Mouse (Mus musculus) intestine, embryonic 15.5 days (tissue): Measurements from ENCODE around the gene Ppfia1. TPM values are rescaled to one million over a fixed set of nuclear protein-coding genes. Genes with fewer than 3 reads are reported as not detected.

ENCODE experiments used
- ATAC-seq: fragments of 200-750 bp; cut with Nextera tagmentation; 2 replicates; pipeline ENCODE4 v1.8.0; 2017; ENCODE audit warnings: moderate TSS enrichment, moderate library complexity
- H3K27ac ChIP-seq: fragments of 300-500 bp; sonication (generic); 2 replicates; pipeline ENCODE4 v1.5.1; 2015; ENCODE audit warnings: mild to moderate bottlenecking, inconsistent platforms
- H3K27me3 ChIP-seq: fragments of 300-500 bp; sonication (generic); replicated peaks from 2 replicates; pipeline ENCODE4 v1.6.1; 2015; ENCODE audit warnings: inconsistent platforms
- H3K36me3 ChIP-seq: fragments of 300-500 bp; sonication (generic); 2 replicates; pipeline ENCODE4 v1.6.1; 2015; ENCODE audit warnings: inconsistent platforms
- H3K4me1 ChIP-seq: fragments of 300-500 bp; sonication (generic); replicated peaks from 2 replicates; pipeline ENCODE4 v1.6.1; 2015; ENCODE audit warnings: inconsistent platforms
- H3K4me2 ChIP-seq: fragments of 300-500 bp; sonication (generic); replicated peaks from 2 replicates; pipeline ENCODE4 v1.6.1; 2015; ENCODE audit warnings: mild to moderate bottlenecking, inconsistent platforms
- H3K4me3 ChIP-seq: fragments of 300-500 bp; sonication (generic); replicated peaks from 2 replicates; pipeline ENCODE4 v1.5.1; 2015; ENCODE audit warnings: inconsistent platforms
- H3K9ac ChIP-seq: fragments of 300-500 bp; sonication (generic); 2 replicates; pipeline ENCODE4 v1.6.1; 2015; ENCODE audit warnings: inconsistent platforms
- H3K9me3 ChIP-seq: fragments of 300-500 bp; sonication (generic); 2 replicates; pipeline ENCODE4 v1.6.1; 2016; ENCODE audit warnings: inconsistent platforms
- WGBS: fragments of 180-500 bp; shearing (Covaris S2); methylation state at CpG from one replicate; pipeline ENCODE4 v1.1.7; 2015; 5-methylcytosine and 5-hydroxymethylcytosine counted together
- polyA plus RNA-seq: library from polyadenylated mRNA; unstranded; fragments of >200 nt; fragmentation: Nextera tagmentation; extraction: Ambion mirVana; gene quantifications from 2 replicates; pipeline ENCODE4 v1.2.1, GENCODE M21; 2015

Gene Ppfia1
- polyA plus RNA-seq: 25.5 and 28.9 TPM in 2 replicates

GRCm38 (mm10) chr7:144553237-144554122 lies at the start of gene Ppfia1:
Gene Ppfia1, minus strand, starts transcription at chr7:144553729.
- peaks cover 10% of the 10 kb centered on the region; the same call in 1 of the 2 replicates for H3K36me3 ChIP-seq
- peaks cover 21% of the 10 kb centered on the region for H3K4me1 ChIP-seq
- H3K9ac ChIP-seq: peak within 1 kb of the TSS; percentile 93
- under 1% methylated on average over 96 of the region's 97 CpGs for WGBS
- peak within 1 kb of the TSS; percentile 94 for H3K4me3 ChIP-seq
- no peaks in the 10 kb centered on the region for H3K9me3 ChIP-seq
- H3K27me3 ChIP-seq: no peaks in the 10 kb centered on the region
- peak within 1 kb of the TSS; percentile 44; the same call in 1 of the 2 replicates for H3K27ac ChIP-seq
- H3K4me2 ChIP-seq: peak within 1 kb of the TSS; percentile 84
- ATAC-seq: peak; percentile 99

- Histone ChIP-seq H3K4me2 (no peak overlapping the region), H3K9ac (no peak overlapping the region), H3K36me3 (peaks cover 3% of the 10 kb centered on the region; the same call in 1 of the 2 replicates), H3K4me3 (no peak overlapping the region), H3K27me3 (no peaks in the 10 kb centered on the region), H3K27ac (no peak overlapping the region), H3K4me1 (0 out of 2 replicates have a peak, but pooled peaks cover 4% of the 10 kb centered on the region), H3K9me3 (no peaks in the 10 kb centered on the region)
- WGBS: 74% methylated on average over 6 of the region's 6 CpGs
- no peak for ATAC-seq
Measured at GRCm38 (mm10) chr7:144600333-144600900, 46.9 kb upstream of the Ppfia1 start.

GRCm38 (mm10) chr7:144589508-144589907 lies 36.0 kb upstream of the Ppfia1 start:
- Histone ChIP-seq H3K4me3 (no peak overlapping the region), H3K4me1 (no peaks in the 10 kb centered on the region), H3K9me3 (no peaks in the 10 kb centered on the region), H3K27ac (no peak overlapping the region), H3K9ac (no peak overlapping the region), H3K27me3 (no peaks in the 10 kb centered on the region), H3K4me2 (no peak overlapping the region), H3K36me3 (no peaks in the 10 kb centered on the region)
- ATAC-seq: no peak
- WGBS: 75% methylated on average over 3 of the region's 3 CpGs

- Histone ChIP-seq H3K9me3 (no peaks in the 10 kb centered on the region), H3K27ac (no peak overlapping the region), H3K27me3 (no peaks in the 10 kb centered on the region), H3K9ac (no peak overlapping the region), H3K4me3 (no peak overlapping the region), H3K4me1 (peaks cover 10% of the 10 kb centered on the region), H3K4me2 (no peak overlapping the region), H3K36me3 (no peaks in the 10 kb centered on the region)
- WGBS: 54% methylated on average over 2 of the region's 2 CpGs
- ATAC-seq: no peak
Measured at GRCm38 (mm10) chr7:144587291-144587690, 33.8 kb upstream of the Ppfia1 start.

GRCm38 (mm10) chr7:144585648-144586047 lies 32.1 kb upstream of the Ppfia1 start:
- H3K4me2 ChIP-seq: no peak overlapping the region
- WGBS: 19% methylated on average over 6 of the region's 6 CpGs
- H3K27ac ChIP-seq: no peak overlapping the region
- H3K36me3 ChIP-seq: no peaks in the 10 kb centered on the region
- no peak for ATAC-seq
- no peak overlapping the region for H3K9ac ChIP-seq
- H3K4me1 ChIP-seq: peaks cover 16% of the 10 kb centered on the region
- no peak overlapping the region for H3K4me3 ChIP-seq
- H3K27me3 ChIP-seq: no peaks in the 10 kb centered on the region
- no peaks in the 10 kb centered on the region for H3K9me3 ChIP-seq

- ATAC-seq: no peak
- Histone ChIP-seq H3K9me3 (no peaks in the 10 kb centered on the region), H3K4me3 (no peak overlapping the region)
Measured at GRCm38 (mm10) chr7:144583619-144584018, 30.1 kb upstream of the Ppfia1 start.

GRCm38 (mm10) chr7:144582284-144582980 lies 28.9 kb upstream of the Ppfia1 start, which contains the start of gene Fadd:
Gene Fadd, minus strand, starts transcription at chr7:144582463.
- Histone ChIP-seq H3K36me3 (0 out of 2 replicates have a peak, but pooled peaks cover 12% of the 10 kb centered on the region), H3K27me3 (no peaks in the 10 kb centered on the region), H3K9me3 (no peaks in the 10 kb centered on the region), H3K4me2 (peak within 1 kb of the TSS; percentile 82), H3K27ac (peak within 1 kb of the TSS; percentile 94), H3K4me1 (peaks cover 17% of the 10 kb centered on the region), H3K9ac (peak within 1 kb of the TSS; percentile 88), H3K4me3 (peak within 1 kb of the TSS; percentile 91)
- ATAC-seq: peak; percentile 89
- WGBS: 1% methylated on average over 34 of the region's 34 CpGs

More at GRCm38 (mm10) chr7:144583619-144584018, 30.1 kb upstream of the Ppfia1 start:
- Histone ChIP-seq H3K27me3 (no peaks in the 10 kb centered on the region), H3K27ac (no peak overlapping the region), H3K36me3 (0 out of 2 replicates have a peak, but pooled peaks cover 12% of the 10 kb centered on the region), H3K4me1 (peaks cover 17% of the 10 kb centered on the region), H3K4me2 (no peak overlapping the region), H3K9ac (no peak overlapping the region)
- WGBS: 4% methylated on average over 4 of the region's 4 CpGs

- H3K9me3 ChIP-seq: no peaks in the 10 kb centered on the region
- H3K4me3 ChIP-seq: peak overlapping the region; percentile 91
- H3K27ac ChIP-seq: peak overlapping the region; percentile 94
- H3K4me2 ChIP-seq: peak overlapping the region; percentile 82
- peaks cover 17% of the 10 kb centered on the region for H3K4me1 ChIP-seq
- H3K36me3 ChIP-seq: 0 out of 2 replicates have a peak, but pooled peaks cover 12% of the 10 kb centered on the region
- no peaks in the 10 kb centered on the region for H3K27me3 ChIP-seq
- peak; percentile 96 for ATAC-seq
- WGBS: under 1% methylated on average over 43 of the region's 43 CpGs
- H3K9ac ChIP-seq: peak overlapping the region; percentile 88
Measured at GRCm38 (mm10) chr7:144581559-144582283, 28.2 kb upstream of the Ppfia1 start.

- peaks cover 9% of the 10 kb centered on the region for H3K4me1 ChIP-seq
- H3K9me3 ChIP-seq: no peaks in the 10 kb centered on the region
- 85% methylated on average over 5 of the region's 5 CpGs for whole genome bisulfite sequencing
- H3K4me3 ChIP-seq: no peak overlapping the region
- no peaks in the 10 kb centered on the region for H3K27me3 ChIP-seq
- H3K27ac ChIP-seq: no peak overlapping the region
- H3K4me2 ChIP-seq: no peak overlapping the region
- 0 out of 2 replicates have a peak, but pooled peaks cover 12% of the 10 kb centered on the region for H3K36me3 ChIP-seq
- ATAC-seq: no peak
- no peak overlapping the region for H3K9ac ChIP-seq
Measured at GRCm38 (mm10) chr7:144577876-144578275, 24.3 kb upstream of the Ppfia1 start.

GRCm38 (mm10) chr7:144572234-144572633 lies 18.7 kb upstream of the Ppfia1 start:
- H3K27ac ChIP-seq: no peak overlapping the region
- no peak overlapping the region for H3K9ac ChIP-seq
- no peak overlapping the region for H3K4me3 ChIP-seq
- no peaks in the 10 kb centered on the region for H3K9me3 ChIP-seq
- WGBS: 79% methylated on average over 5 of the region's 5 CpGs
- ATAC-seq: no peak
- H3K36me3 ChIP-seq: no peaks in the 10 kb centered on the region
- 0 out of 2 replicates have a peak, but pooled peaks cover 3% of the 10 kb centered on the region for H3K4me1 ChIP-seq
- H3K4me2 ChIP-seq: no peak overlapping the region
- no peaks in the 10 kb centered on the region for H3K27me3 ChIP-seq

- no peak overlapping the region for H3K4me2 ChIP-seq
- H3K9ac ChIP-seq: no peak overlapping the region
- no peaks in the 10 kb centered on the region for H3K9me3 ChIP-seq
- H3K36me3 ChIP-seq: no peaks in the 10 kb centered on the region
- no peak overlapping the region for H3K4me3 ChIP-seq
- H3K27me3 ChIP-seq: no peaks in the 10 kb centered on the region; the same call in 1 of the 2 replicates
- 0 out of 2 replicates have a peak, but pooled peaks cover 3% of the 10 kb centered on the region for H3K4me1 ChIP-seq
- no peak for ATAC-seq
- H3K27ac ChIP-seq: no peak overlapping the region
Measured at GRCm38 (mm10) chr7:144571598-144571997, 18.1 kb upstream of the Ppfia1 start.
